Mouse (Mus musculus) brain, embryonic 14.5 days (tissue): Measurements from ENCODE around the gene Nell1. TPM values are rescaled to one million over a fixed set of nuclear protein-coding genes. Genes with fewer than 3 reads are reported as not detected.
"Not testable (repeated sequence)": the region's sequence is repeated elsewhere in the genome, so short reads cannot be mapped to it uniquely, and the experiment has no call there.

Experiments
- DNase-seq: peaks from one replicate; pipeline ENCODE4 v3.0.0-alpha.2; 2011; ENCODE audit warnings: low read depth
- CTCF ChIP-seq: fragments of 200-500 bp; IDR thresholded peaks from 2 replicates; pipeline ENCODE4 v1.5.1; 2012; ENCODE audit warnings: inconsistent platforms, mild to moderate bottlenecking, moderate library complexity, borderline replicate concordance; ENCODE audit not compliant: insufficient read depth, insufficient read length; ENCODE audit errors: extremely low read depth
- POLR2A ChIP-seq: fragments of 200-500 bp; IDR thresholded peaks from 2 replicates; pipeline ENCODE4 v1.6.1; 2012; ENCODE audit warnings: mild to moderate bottlenecking, inconsistent platforms, borderline replicate concordance; ENCODE audit not compliant: poor library complexity, insufficient read depth, insufficient read length, severe bottlenecking; ENCODE audit errors: extremely low read depth
- polyA plus RNA-seq: library from polyadenylated mRNA; depleted of rRNA; stranded (reverse); fragments of >200 nt; gene quantifications from 2 replicates; pipeline ENCODE4 v1.2.3, GENCODE M21; 2012; rRNA removed

The Nell1 gene
- polyA plus RNA-seq = 9.5 and 16.9 TPM in 2 replicates

GRCm38 (mm10) chr7:49974841-49975440, at the start of gene Nell1:
Gene Nell1, plus strand, starts transcription at chr7:49974864.
- TF ChIP-seq POLR2A (no peak), CTCF (no peak)
- DNase-seq = peak; percentile 58

- TF ChIP-seq CTCF (no peak), POLR2A (no peak)
- peak; percentile 31 for DNase-seq
Measured at GRCm38 (mm10) chr7:49928571-49928970, 46.1 kb upstream of the Nell1 start.

GRCm38 (mm10) chr7:49929999-49930398, 44.7 kb upstream of the Nell1 start:
- TF ChIP-seq CTCF = no peak
- TF ChIP-seq POLR2A = no peak

GRCm38 (mm10) chr7:49933386-49934115, 41.1 kb upstream of the Nell1 start:
- DNase-seq = not testable (repeated sequence)

More at GRCm38 (mm10) chr7:49929999-49930398, 44.7 kb upstream of the Nell1 start:
- no peak for DNase-seq

- TF ChIP-seq POLR2A (no peak), CTCF (no peak)
- DNase-seq = no peak
Measured at GRCm38 (mm10) chr7:49936821-49937220, 37.8 kb upstream of the Nell1 start.

GRCm38 (mm10) chr7:49942023-49942422, 32.6 kb upstream of the Nell1 start:
- TF ChIP-seq CTCF (no peak), POLR2A (no peak)
- DNase-seq = peak; percentile 53

GRCm38 (mm10) chr7:49942490-49942889, 32.2 kb upstream of the Nell1 start:
- TF ChIP-seq POLR2A (no peak), CTCF (no peak)
- no peak for DNase-seq

- DNase-seq = no peak
- TF ChIP-seq CTCF = no peak
- TF ChIP-seq POLR2A = no peak
Measured at GRCm38 (mm10) chr7:49946691-49947090, 28.0 kb upstream of the Nell1 start.

- DNase-seq = peak; percentile 79
- TF ChIP-seq CTCF = peak; percentile 64; the same call in 1 of the 2 replicates
- no peak for TF ChIP-seq POLR2A
Measured at GRCm38 (mm10) chr7:49953546-49954181, 21.0 kb upstream of the Nell1 start.

GRCm38 (mm10) chr7:49954834-49955233, 19.8 kb upstream of the Nell1 start:
- TF ChIP-seq CTCF (no peak), POLR2A (no peak)
- DNase-seq = no peak

- TF ChIP-seq POLR2A (no peak), CTCF (no peak)
- DNase-seq = no peak
Measured at GRCm38 (mm10) chr7:49957142-49957541, 17.5 kb upstream of the Nell1 start.

GRCm38 (mm10) chr7:49963764-49964163, 10.9 kb upstream of the Nell1 start:
- TF ChIP-seq CTCF (no peak), POLR2A (no peak)

GRCm38 (mm10) chr7:49969516-49969915, 5.1 kb upstream of the Nell1 start:
- DNase-seq = peak; percentile 24
- TF ChIP-seq POLR2A = no peak
- no peak for TF ChIP-seq CTCF

More at GRCm38 (mm10) chr7:49963764-49964163, 10.9 kb upstream of the Nell1 start:
- DNase-seq = no peak

GRCm38 (mm10) chr7:49975441-49976121, 917 bp downstream of the Nell1 start:
- no peak for TF ChIP-seq CTCF
- TF ChIP-seq POLR2A = no peak
- DNase-seq = peak; percentile 51
